Mouse (Mus musculus): ENCODE data around the gene Amy2a3.
"Not testable (repeated sequence)": the region's sequence is repeated elsewhere in the genome, so short reads cannot be mapped to it uniquely, and the experiment has no call there.

The Amy2a3 gene

DNA sequence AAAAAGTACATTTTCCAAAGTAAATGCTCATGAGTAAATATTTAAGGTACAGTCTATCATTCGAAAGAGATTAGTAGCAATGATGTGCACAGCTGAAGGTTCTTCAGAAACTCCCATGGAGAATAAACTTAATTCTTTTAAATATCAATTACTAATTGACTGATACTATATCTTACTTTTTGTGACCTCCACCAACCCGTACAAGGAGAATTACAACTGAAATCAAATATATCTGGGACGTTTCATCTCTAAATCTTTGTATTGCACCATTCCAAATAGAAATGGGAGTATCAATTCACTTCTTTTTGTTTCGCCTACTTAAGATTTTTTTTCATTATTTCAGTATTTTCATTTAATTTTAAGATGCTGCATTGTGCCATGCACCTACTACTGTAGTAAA, at the start of gene Amy2a3:
Gene Amy2a3, minus strand, starts transcription at position 101 of the 400 bp plus-strand sequence.
- not testable (repeated sequence) for DNase-seq (ENCODE audit: low read depth)

DNA sequence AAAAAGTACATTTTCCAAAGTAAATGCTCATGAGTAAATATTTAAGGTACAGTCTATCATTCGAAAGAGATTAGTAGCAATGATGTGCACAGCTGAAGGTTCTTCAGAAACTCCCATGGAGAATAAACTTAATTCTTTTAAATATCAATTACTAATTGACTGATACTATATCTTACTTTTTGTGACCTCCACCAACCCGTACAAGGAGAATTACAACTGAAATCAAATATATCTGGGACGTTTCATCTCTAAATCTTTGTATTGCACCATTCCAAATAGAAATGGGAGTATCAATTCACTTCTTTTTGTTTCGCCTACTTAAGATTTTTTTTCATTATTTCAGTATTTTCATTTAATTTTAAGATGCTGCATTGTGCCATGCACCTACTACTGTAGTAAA, 32.7 kb upstream of the Amy2a3 start, which contains the start of gene Amy2a2:
Gene Amy2a2, minus strand, starts transcription at position 101 of the 400 bp plus-strand sequence.
- not testable (repeated sequence) for DNase-seq (ENCODE audit: low read depth)

DNA sequence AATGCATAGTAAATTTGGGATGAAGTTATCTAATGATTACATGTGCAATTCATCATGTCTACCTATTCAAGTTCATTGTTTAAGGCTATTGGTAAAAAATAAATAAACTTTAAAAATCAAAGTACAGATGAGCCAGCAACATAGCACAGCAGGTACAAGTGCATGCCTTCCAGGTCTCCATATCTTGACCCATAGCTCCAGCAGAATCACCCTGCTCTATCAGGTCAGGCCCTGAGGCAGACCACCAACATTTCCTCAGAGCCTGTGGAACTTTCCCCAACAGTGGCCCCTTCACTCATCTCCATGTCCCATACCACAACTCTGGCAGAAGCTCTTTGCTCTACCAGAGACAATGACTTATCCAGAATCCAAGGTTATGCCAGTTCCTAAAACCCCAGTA, 21.6 kb upstream of the Amy2a3 start:
- not testable (repeated sequence) for DNase-seq (ENCODE audit: low read depth)

DNA sequence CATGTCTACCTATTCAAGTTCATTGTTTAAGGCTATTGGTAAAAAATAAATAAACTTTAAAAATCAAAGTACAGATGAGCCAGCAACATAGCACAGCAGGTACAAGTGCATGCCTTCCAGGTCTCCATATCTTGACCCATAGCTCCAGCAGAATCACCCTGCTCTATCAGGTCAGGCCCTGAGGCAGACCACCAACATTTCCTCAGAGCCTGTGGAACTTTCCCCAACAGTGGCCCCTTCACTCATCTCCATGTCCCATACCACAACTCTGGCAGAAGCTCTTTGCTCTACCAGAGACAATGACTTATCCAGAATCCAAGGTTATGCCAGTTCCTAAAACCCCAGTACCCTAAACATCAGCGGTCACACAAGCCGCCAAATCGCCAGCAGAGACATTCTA, 10.9 kb downstream of the Amy2a3 start:
- not testable (repeated sequence) for DNase-seq (ENCODE audit: low read depth)

DNA sequence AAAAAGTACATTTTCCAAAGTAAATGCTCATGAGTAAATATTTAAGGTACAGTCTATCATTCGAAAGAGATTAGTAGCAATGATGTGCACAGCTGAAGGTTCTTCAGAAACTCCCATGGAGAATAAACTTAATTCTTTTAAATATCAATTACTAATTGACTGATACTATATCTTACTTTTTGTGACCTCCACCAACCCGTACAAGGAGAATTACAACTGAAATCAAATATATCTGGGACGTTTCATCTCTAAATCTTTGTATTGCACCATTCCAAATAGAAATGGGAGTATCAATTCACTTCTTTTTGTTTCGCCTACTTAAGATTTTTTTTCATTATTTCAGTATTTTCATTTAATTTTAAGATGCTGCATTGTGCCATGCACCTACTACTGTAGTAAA, 32.5 kb downstream of the Amy2a3 start, which contains the start of gene Amy2a4:
Gene Amy2a4, minus strand, starts transcription at position 101 of the 400 bp plus-strand sequence.
- not testable (repeated sequence) for DNase-seq (ENCODE audit: low read depth)

DNA sequence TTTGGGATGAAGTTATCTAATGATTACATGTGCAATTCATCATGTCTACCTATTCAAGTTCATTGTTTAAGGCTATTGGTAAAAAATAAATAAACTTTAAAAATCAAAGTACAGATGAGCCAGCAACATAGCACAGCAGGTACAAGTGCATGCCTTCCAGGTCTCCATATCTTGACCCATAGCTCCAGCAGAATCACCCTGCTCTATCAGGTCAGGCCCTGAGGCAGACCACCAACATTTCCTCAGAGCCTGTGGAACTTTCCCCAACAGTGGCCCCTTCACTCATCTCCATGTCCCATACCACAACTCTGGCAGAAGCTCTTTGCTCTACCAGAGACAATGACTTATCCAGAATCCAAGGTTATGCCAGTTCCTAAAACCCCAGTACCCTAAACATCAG, 43.6 kb downstream of the Amy2a3 start:
- not testable (repeated sequence) for DNase-seq (ENCODE audit: low read depth)

DNA sequence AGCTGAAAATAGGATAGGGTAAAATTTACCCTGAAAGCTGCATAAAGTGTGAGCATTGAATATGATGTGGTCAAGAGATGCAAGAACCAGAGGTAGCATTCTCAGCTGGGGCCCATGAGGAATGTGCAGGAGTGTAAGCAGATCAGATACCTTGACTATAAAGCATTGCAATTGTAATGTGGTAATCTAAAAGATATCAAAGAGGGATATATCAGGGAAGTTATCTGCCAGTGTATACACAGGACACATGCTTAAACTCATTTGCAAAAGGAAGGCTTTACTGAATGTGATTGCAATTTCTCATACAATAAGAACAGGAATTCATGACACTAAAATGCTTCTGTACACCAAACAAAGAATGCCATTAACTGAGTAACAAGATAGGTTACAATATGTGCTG, 44.3 kb downstream of the Amy2a3 start:
- DNase-seq (ENCODE audit: low read depth): not testable (repeated sequence)

Measured in 416B (cell line).